Mouse (Mus musculus) kidney, embryonic 14.5 days (tissue): ENCODE results near the gene Ccdc160. TPM values are rescaled to one million over a fixed set of nuclear protein-coding genes. Genes with fewer than 3 reads are reported as not detected.
A peak's percentile ranks its signal among the peaks of the same experiment; 100 is the strongest.

Experiments used
- ATAC-seq: fragments of 200-750 bp; cut with Nextera tagmentation; 2 replicates; pipeline ENCODE4 v1.8.0; 2017; ENCODE audit warnings: moderate number of reproducible peaks, mild to moderate bottlenecking, moderate TSS enrichment, moderate library complexity; ENCODE audit not compliant: low FRiP score, low TSS enrichment
- H3K27ac ChIP-seq: fragments of 300-500 bp; sonication (generic); 2 replicates; pipeline ENCODE4 v1.5.1; 2014; ENCODE audit warnings: low read depth, mild to moderate bottlenecking, low read length, moderate library complexity, mixed read lengths
- H3K27me3 ChIP-seq: fragments of 300-500 bp; sonication (generic); 2 replicates; pipeline ENCODE4 v1.6.1; 2014; ENCODE audit warnings: mild to moderate bottlenecking, low read length; ENCODE audit not compliant: control insufficient read depth, insufficient read depth
- H3K36me3 ChIP-seq: fragments of 300-500 bp; sonication (generic); 2 replicates; pipeline ENCODE4 v1.6.1; 2014; ENCODE audit warnings: low read length, mixed read lengths; ENCODE audit not compliant: control insufficient read depth, insufficient read depth
- H3K4me1 ChIP-seq: fragments of 300-500 bp; sonication (generic); 2 replicates; pipeline ENCODE4 v1.6.1; 2014; ENCODE audit warnings: low read length, mixed read lengths; ENCODE audit not compliant: control insufficient read depth, insufficient read depth
- H3K4me2 ChIP-seq: fragments of 300-500 bp; sonication (generic); replicated peaks from 2 replicates; pipeline ENCODE4 v1.6.1; 2014; ENCODE audit warnings: low read depth, mild to moderate bottlenecking, low read length
- H3K4me3 ChIP-seq: fragments of 300-500 bp; sonication (generic); 2 replicates; pipeline ENCODE4 v1.5.1; 2014; ENCODE audit warnings: mild to moderate bottlenecking, low read length
- H3K9ac ChIP-seq: fragments of 300-500 bp; sonication (generic); 2 replicates; pipeline ENCODE4 v1.6.1; 2014; ENCODE audit warnings: low read depth, mild to moderate bottlenecking, low read length, moderate library complexity
- H3K9me3 ChIP-seq: fragments of 300-500 bp; sonication (generic); 2 replicates; pipeline ENCODE4 v1.6.1; 2016; ENCODE audit warnings: low read length; ENCODE audit not compliant: control insufficient read depth
- WGBS: fragments of 180-500 bp; shearing (Covaris S2); extraction: QIAGEN DNeasy Blood & Tissue Kit; methylation state at CpG from one replicate; pipeline ENCODE4 v1.1.7; 2014; 5-methylcytosine and 5-hydroxymethylcytosine counted together
- microRNA counts: library from miRNA; unstranded; fragments of <30 nt; microRNA quantifications from one replicate; lab custom pipeline; 2017
- microRNA-seq: library from miRNA; unstranded; fragments of <30 nt; microRNA quantifications from one replicate; pipeline ENCODE4, GENCODE M21; 2016
- polyA plus RNA-seq: library from polyadenylated mRNA; unstranded; fragments of >200 nt; fragmentation: Nextera tagmentation; extraction: Ambion mirVana; gene quantifications from 2 replicates; pipeline ENCODE4 v1.2.1, GENCODE M21; 2014

Ccdc160 gene
- polyA plus RNA-seq, 1 experiment from 2014 or later, result 4.6 TPM

DNA sequence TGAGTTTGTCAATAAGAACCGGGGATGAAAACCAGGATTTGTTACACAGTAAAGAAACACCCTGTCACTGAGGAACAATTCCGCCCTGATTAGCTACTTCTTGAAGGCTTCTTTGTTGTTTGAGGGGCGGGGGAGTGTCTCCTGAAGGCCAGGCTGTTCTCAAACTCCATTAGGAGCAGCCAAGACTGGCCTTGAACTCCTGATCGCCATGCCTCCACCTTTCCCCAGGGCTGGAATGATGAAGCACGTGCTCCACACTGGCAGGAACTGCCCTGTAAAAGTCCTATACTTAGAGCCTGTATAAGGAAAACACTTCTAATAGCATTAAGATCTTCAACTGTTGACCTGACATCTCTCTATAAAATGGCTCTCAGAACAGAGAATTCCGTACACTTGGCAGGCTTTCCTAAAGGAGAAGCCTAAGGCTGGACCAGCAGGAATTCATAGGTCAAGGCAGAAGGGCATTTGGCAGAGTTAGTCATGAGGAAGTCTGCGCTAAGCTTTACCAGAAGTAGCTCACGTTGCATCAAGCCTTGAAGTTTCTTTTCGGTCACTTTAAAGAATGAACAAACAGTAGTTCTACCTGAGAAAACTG is 6.1 kb downstream of the Ccdc160 start:
- H3K36me3 ChIP-seq, result no peaks in the 10 kb centered on the region
- H3K4me2 ChIP-seq, result no peak overlapping the region
- no peaks in the 10 kb centered on the region for H3K27me3 ChIP-seq
- no peaks in the 10 kb centered on the region for H3K4me1 ChIP-seq
- no peak for ATAC-seq
- H3K4me3 ChIP-seq, result no peak overlapping the region
- H3K9ac ChIP-seq, result no peak overlapping the region
- H3K9me3 ChIP-seq, result no peaks in the 10 kb centered on the region
- 58% methylated on average over 9 of the region's 9 CpGs for WGBS
- H3K27ac ChIP-seq, result no peak overlapping the region

DNA sequence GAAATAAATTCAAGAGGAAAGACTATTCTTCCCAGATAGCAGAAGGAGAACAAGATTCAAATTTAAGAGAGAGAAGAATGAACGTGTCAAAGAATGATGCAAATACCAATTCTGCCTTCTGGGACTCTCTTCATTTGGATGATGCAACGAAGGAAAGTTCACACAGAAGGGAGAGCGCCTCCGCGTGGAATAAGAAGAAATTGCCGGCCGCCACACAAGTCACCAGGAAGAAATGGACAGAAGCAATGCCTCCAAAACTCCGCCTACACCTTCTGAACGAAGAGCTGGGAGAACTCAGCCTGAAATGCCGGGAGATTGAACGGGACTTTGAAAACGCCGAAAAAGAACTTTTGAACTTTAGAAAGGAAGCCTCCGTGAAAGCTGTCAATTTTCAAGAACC is 7.3 kb downstream of the Ccdc160 start:
- H3K4me1 ChIP-seq, result no peaks in the 10 kb centered on the region
- no peaks in the 10 kb centered on the region for H3K9me3 ChIP-seq
- no peak overlapping the region for H3K4me2 ChIP-seq
- no peak overlapping the region for H3K9ac ChIP-seq
- no peak overlapping the region for H3K27ac ChIP-seq
- H3K4me3 ChIP-seq, result no peak overlapping the region
- no peaks in the 10 kb centered on the region for H3K27me3 ChIP-seq
- ATAC-seq, result no peak
- H3K36me3 ChIP-seq, result no peaks in the 10 kb centered on the region
- 68% methylated on average over 14 of the region's 14 CpGs for WGBS

DNA sequence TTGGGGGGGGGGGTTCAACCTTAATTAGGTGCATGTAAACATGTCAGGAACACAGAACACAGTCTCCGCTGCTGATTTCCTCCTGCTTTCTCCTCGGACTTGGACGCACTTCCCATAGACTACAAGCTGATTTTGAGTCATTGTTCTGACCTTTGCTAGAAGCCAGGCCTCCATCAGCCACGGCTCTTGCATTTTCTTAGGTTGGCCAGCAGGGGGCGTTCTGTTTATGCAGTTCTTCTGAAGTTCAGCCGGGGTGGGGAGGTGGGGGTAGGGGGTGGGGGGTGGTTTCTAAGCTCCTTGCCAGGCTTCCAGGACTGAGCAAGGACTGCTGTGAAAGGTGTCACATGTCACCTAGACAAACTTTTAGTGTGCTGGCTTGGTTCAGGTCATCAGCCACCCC is 8.6 kb downstream of the Ccdc160 start:
- H3K27me3 ChIP-seq, result no peaks in the 10 kb centered on the region
- ATAC-seq, result no peak
- H3K9me3 ChIP-seq, result no peaks in the 10 kb centered on the region
- H3K36me3 ChIP-seq, result no peaks in the 10 kb centered on the region
- no peaks in the 10 kb centered on the region for H3K4me1 ChIP-seq
- WGBS, result 50% methylated on average over 6 of the region's 6 CpGs
- no peak overlapping the region for H3K27ac ChIP-seq
- H3K4me2 ChIP-seq, result no peak overlapping the region
- H3K4me3 ChIP-seq, result no peak overlapping the region
- no peak overlapping the region for H3K9ac ChIP-seq

DNA sequence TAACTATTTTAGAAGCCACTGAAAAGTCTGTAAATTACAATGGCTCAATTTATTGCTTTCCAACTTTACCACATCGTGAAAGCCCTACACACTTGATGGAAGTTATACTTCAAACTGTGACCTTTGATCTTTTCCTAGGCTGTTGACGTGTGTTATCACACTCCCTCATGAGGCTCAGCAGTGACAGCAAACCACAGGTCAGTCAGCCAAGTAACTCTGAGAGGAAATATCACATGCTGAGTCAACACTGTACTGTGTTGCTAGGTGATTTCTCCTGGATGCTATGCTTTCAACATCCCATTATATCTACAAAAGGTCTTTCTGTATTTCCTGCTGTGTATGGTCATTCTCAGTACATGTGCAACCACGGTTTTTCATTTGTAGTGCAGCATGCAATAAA is 28.3 kb downstream of the Ccdc160 start:
- ATAC-seq, result no peak
- H3K9ac ChIP-seq, result no peak overlapping the region
- no peaks in the 10 kb centered on the region for H3K36me3 ChIP-seq
- 46% methylated on average over 3 of the region's 3 CpGs for WGBS
- no peaks in the 10 kb centered on the region for H3K27me3 ChIP-seq
- no peak overlapping the region for H3K27ac ChIP-seq
- no peak overlapping the region for H3K4me3 ChIP-seq
- no peaks in the 10 kb centered on the region for H3K9me3 ChIP-seq
- H3K4me1 ChIP-seq, result no peaks in the 10 kb centered on the region
- no peak overlapping the region for H3K4me2 ChIP-seq

MicroRNA genes within 50 kb of the gene (microRNA counts, 519-probe panel; counts per million panel counts)
- microRNA mmu-miR-106a+mmu-miR-17 (lab: Ali Mortazavi, UCI) (10,142 counts per million, percentile 99 among the panel's probes with 10 or more counts), microRNA mmu-miR-18b (lab: Ali Mortazavi, UCI) (not detected), microRNA mmu-miR-363 (lab: Ali Mortazavi, UCI) (not detected)

Small RNAs within 50 kb of the gene (microRNA-seq; reads per million reads assigned to microRNA genes)
- gene Mir106a (328 reads per million, percentile 69 among the genes with 10 or more reads in this experiment), gene Mir18b (30.3 reads per million, percentile 40 among the genes with 10 or more reads in this experiment), gene Mir19b-2 (8.4 reads per million, percentile 26 among the genes with 10 or more reads in this experiment), gene Mir20b (226 reads per million, percentile 65 among the genes with 10 or more reads in this experiment), gene Mir363 (216 reads per million, percentile 64 among the genes with 10 or more reads in this experiment), gene Mir92-2 (167 reads per million, percentile 60 among the genes with 10 or more reads in this experiment)

Other genes with a start within 250 kb of the Ccdc160 start
- 1,004 and 1,032 TPM in 2 replicates for gene Gpc3, start 177.2 kb upstream of the Ccdc160 start, polyA plus RNA-seq
- 43.1 and 60.8 TPM in 2 replicates for gene Phf6, start 121.1 kb downstream of the Ccdc160 start, polyA plus RNA-seq
- gene Hprt, start 196.9 kb downstream of the Ccdc160 start, polyA plus RNA-seq, result 156 and 173 TPM in 2 replicates